Mouse (Mus musculus): Measurements from ENCODE around the gene Olfr578. TPM values are rescaled to one million over a fixed set of nuclear protein-coding genes. Genes with fewer than 3 reads are reported as not detected.

The Olfr578 gene
- not detected for total RNA-seq (2023)

DNA sequence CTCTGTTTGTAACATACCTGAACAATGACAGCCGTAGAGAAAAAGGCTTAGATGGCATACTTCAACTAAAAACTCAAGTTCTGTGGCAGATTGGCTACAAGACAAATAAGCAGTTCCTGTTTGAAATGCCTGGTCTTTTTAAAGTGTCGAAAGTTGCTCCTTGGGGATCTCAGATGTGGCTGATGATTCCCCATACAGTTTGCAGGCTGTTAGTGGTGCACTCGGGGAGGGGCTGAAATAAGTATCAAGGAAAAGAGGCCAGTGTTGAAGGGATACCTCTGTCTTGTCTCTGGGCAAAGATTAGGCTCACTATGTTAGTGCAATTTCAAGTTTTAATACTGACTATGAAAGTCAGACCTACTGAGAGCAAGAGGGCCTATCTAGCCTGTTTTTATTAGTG, at the start of gene Olfr578:
Gene Olfr578, minus strand, starts transcription at position 101 of the 400 bp plus-strand sequence.

GRCm38 (mm10) chr7:103037724-103038123, 48.6 kb upstream of the Olfr578 start, which contains the start of gene Olfr582:
Gene Olfr582 (plus strand): TSS chr7:103038024.

DNA sequence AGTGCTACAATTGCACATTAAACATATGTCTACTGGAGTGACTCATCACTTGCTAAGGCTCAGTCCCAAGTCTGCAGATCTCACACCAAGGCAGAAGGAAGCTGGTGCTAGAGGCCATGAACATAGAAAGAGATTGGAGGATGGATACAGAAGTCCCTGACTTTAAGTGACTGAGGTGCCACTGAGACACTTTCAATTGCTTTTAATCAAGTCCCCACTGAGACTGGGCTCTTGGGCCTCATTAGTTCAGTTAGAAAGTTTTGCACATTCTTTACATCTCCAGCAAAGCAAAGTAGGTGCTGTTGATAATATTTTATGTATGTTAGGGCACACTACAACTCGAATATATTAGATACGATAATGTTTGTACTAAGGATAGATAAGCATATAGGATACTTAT, 13.3 kb downstream of the Olfr578 start, which contains the start of gene Olfr577:
Gene Olfr577, minus strand, starts transcription at position 101 of the 400 bp plus-strand sequence.

DNA sequence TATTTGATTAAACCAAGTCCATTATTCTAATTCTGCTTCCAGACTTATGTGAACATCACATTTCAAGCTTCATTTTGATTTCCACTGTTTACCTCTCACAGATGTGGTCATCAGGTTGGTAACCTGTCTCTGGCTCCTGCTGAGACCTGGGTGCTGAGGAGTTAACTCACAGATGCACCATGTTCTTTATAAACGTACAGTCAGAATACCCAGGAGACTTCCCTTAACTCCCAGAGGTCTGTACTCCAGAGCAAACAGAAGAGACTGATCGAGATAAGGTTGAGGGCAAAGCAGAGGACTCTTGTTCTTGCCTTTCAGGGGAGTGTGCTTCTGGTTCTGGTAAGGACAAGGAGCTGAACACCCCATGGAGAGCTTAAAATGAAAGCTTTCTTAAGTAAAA, 26.8 kb downstream of the Olfr578 start, which contains the start of gene Olfr576:
Gene Olfr576, plus strand, starts transcription at position 301 of the 400 bp plus-strand sequence.

DNA sequence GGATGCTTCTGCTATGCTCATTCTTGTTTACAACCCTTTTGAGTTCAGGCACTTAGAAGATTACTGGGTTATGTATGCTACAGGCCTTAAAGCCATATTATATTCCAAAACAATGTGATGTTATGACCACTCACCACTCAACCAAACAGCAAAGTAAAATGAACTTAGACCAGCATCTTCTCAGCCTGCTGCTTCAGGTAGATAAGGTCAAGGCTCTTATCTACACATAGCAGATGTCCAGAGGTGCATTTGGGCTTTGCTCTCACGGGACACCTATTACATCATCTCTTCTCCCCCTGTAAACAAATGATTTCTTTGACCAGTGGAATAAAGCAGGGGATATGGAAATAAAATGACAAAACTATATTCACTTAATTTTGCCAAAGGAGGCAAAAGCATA, 30.5 kb downstream of the Olfr578 start, which contains the start of gene Olfr575:
Gene Olfr575, minus strand, starts transcription at position 183 of the 400 bp plus-strand sequence.

DNA sequence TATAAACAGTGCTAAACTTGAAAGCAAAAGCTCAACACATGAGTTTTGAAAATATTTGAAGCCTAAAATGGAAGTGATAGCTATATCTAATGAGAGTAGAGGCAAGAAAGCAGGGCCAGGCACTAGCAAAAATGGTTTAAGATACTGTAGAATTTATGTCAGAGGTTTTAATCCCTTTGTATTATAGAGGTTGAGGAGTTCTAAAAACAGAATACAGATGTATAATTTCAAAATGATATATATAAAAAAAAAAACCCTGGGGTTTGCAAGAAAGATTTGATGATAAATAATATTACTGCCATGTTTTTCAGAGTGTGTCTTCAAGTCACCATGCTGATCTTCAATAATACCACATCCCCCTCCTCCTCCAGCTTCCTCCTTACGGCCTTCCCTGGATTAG, 41.0 kb downstream of the Olfr578 start, which contains the start of gene Olfr574:
Gene Olfr574, plus strand, starts transcription at position 301 of the 400 bp plus-strand sequence.

GRCm38 (mm10) chr7:102942475-102942874, 46.6 kb downstream of the Olfr578 start, which contains the start of gene Olfr573-ps1:
Gene Olfr573-ps1 (minus strand): TSS chr7:102942575.

Other genes starting within 250 kb of the Olfr578 start
- not detected for gene Olfr560, start 230.0 kb downstream of the Olfr578 start, total RNA-seq (2023)
- gene Olfr78, start 229.9 kb downstream of the Olfr578 start, total RNA-seq (2023): not detected
- not detected for gene Olfr561, start 218.1 kb downstream of the Olfr578 start, total RNA-seq (2023)
- not detected for gene Olfr564, start 185.8 kb downstream of the Olfr578 start, total RNA-seq (2023)
- not detected for gene Olfr566, start 130.6 kb downstream of the Olfr578 start, total RNA-seq (2023)
- not detected for gene Olfr568, start 112.2 kb downstream of the Olfr578 start, total RNA-seq (2023)
- not detected for gene Olfr569, start 98.4 kb downstream of the Olfr578 start, total RNA-seq (2023)
- gene Olfr570, start 94.7 kb downstream of the Olfr578 start, total RNA-seq (2023): not detected
- gene Olfr571, start 71.8 kb downstream of the Olfr578 start, total RNA-seq (2023): under 1 TPM; 0.12 to 0.17 TPM
- not detected for gene Olfr572, start 64.9 kb downstream of the Olfr578 start, total RNA-seq (2023)
- not detected for gene Olfr573-ps1, start 46.7 kb downstream of the Olfr578 start, total RNA-seq (2023)
- gene Olfr574, start 40.9 kb downstream of the Olfr578 start, total RNA-seq (2023): not detected
- gene Olfr575, start 30.5 kb downstream of the Olfr578 start, total RNA-seq (2023): not detected
- not detected for gene Olfr576, start 26.7 kb downstream of the Olfr578 start, total RNA-seq (2023)
- gene Olfr577, start 13.4 kb downstream of the Olfr578 start, total RNA-seq (2023): not detected
- gene Olfr582, start 48.7 kb upstream of the Olfr578 start, total RNA-seq (2023): not detected
- not detected for gene Olfr583, start 62.0 kb upstream of the Olfr578 start, total RNA-seq (2023)
- gene Olfr584, start 92.6 kb upstream of the Olfr578 start, total RNA-seq (2023): not detected
- gene Olfr585, start 108.4 kb upstream of the Olfr578 start, total RNA-seq (2023): not detected
- not detected for gene Olfr586, start 136.3 kb upstream of the Olfr578 start, total RNA-seq (2023)
- not detected for gene Olfr588-ps1, start 151.6 kb upstream of the Olfr578 start, total RNA-seq (2023)
- gene Olfr589, start 167.0 kb upstream of the Olfr578 start, total RNA-seq (2023): not detected
- not detected for gene Olfr591, start 189.0 kb upstream of the Olfr578 start, total RNA-seq (2023)
- gene Olfr592, start 195.5 kb upstream of the Olfr578 start, total RNA-seq (2023): not detected
- gene Olfr593, start 222.5 kb upstream of the Olfr578 start, total RNA-seq (2023): not detected
- not detected for gene Olfr594, start 227.7 kb upstream of the Olfr578 start, total RNA-seq (2023)